Mouse (Mus musculus) embryonic facial prominence, embryonic 11.5 days (tissue): Measurements from ENCODE around the gene Pih1h3b. TPM values are rescaled to one million over a fixed set of nuclear protein-coding genes. Genes with fewer than 3 reads are reported as not detected.

Source experiments
- ATAC-seq: fragments of 200-750 bp; cut with Nextera tagmentation; replicated peaks from 2 replicates; pipeline ENCODE4 v1.8.0; 2017; ENCODE audit warnings: low read depth; ENCODE audit not compliant: insufficient number of reproducible peaks, low FRiP score, low TSS enrichment
- DNase-seq: peaks from one replicate; pipeline ENCODE4 v3.0.0-alpha.2; 2015; ENCODE audit warnings: low spot score
- H3K27ac ChIP-seq: fragments of 300-500 bp; sonication (generic); replicated peaks from 2 replicates; pipeline ENCODE4 v1.5.1; 2014; ENCODE audit warnings: mild to moderate bottlenecking, low read depth, low read length, control low read depth
- H3K27me3 ChIP-seq: fragments of 300-500 bp; sonication (generic); 2 replicates; pipeline ENCODE4 v1.6.1; 2014; ENCODE audit warnings: mild to moderate bottlenecking, low read length, moderate library complexity, mixed read lengths; ENCODE audit not compliant: control insufficient read depth, insufficient read depth
- H3K36me3 ChIP-seq: fragments of 300-500 bp; sonication (generic); replicated peaks from 2 replicates; pipeline ENCODE4 v1.6.1; 2014; ENCODE audit warnings: low read depth, mild to moderate bottlenecking, low read length, moderate library complexity, mixed read lengths; ENCODE audit not compliant: control insufficient read depth, insufficient read depth
- H3K4me1 ChIP-seq: fragments of 300-500 bp; sonication (generic); 2 replicates; pipeline ENCODE4 v1.6.1; 2014; ENCODE audit warnings: low read length, mixed read lengths; ENCODE audit not compliant: control insufficient read depth, insufficient read depth
- H3K4me2 ChIP-seq: fragments of 300-500 bp; sonication (generic); 2 replicates; pipeline ENCODE4 v1.6.1; 2014; ENCODE audit warnings: low read depth, mild to moderate bottlenecking, control low read depth, low read length, moderate library complexity
- H3K4me3 ChIP-seq: fragments of 300-500 bp; sonication (generic); 2 replicates; pipeline ENCODE4 v1.5.1; 2014; ENCODE audit warnings: low read depth, low read length, control low read depth
- H3K9ac ChIP-seq: fragments of 300-500 bp; sonication (generic); replicated peaks from 2 replicates; pipeline ENCODE4 v1.6.1; 2014; ENCODE audit warnings: mild to moderate bottlenecking, control low read depth, low read length
- H3K9me3 ChIP-seq: fragments of 300-500 bp; sonication (generic); replicated peaks from 2 replicates; pipeline ENCODE4 v1.6.1; 2016; ENCODE audit warnings: mild to moderate bottlenecking, low read length, inconsistent platforms, mixed read lengths; ENCODE audit not compliant: control insufficient read depth
- WGBS: fragments of 180-500 bp; shearing (Covaris S2); extraction: QIAGEN DNeasy Blood & Tissue Kit; methylation state at CpG from one replicate; pipeline ENCODE4 v1.1.7; 2014; 5-methylcytosine and 5-hydroxymethylcytosine counted together
- polyA plus RNA-seq: library from polyadenylated mRNA; unstranded; fragments of >200 nt; fragmentation: Nextera tagmentation; extraction: Ambion mirVana; gene quantifications from 2 replicates; pipeline ENCODE4 v1.2.1, GENCODE M21; 2014

Pih1h3b gene
- polyA plus RNA-seq, result not detected in 2 replicates

DNA sequence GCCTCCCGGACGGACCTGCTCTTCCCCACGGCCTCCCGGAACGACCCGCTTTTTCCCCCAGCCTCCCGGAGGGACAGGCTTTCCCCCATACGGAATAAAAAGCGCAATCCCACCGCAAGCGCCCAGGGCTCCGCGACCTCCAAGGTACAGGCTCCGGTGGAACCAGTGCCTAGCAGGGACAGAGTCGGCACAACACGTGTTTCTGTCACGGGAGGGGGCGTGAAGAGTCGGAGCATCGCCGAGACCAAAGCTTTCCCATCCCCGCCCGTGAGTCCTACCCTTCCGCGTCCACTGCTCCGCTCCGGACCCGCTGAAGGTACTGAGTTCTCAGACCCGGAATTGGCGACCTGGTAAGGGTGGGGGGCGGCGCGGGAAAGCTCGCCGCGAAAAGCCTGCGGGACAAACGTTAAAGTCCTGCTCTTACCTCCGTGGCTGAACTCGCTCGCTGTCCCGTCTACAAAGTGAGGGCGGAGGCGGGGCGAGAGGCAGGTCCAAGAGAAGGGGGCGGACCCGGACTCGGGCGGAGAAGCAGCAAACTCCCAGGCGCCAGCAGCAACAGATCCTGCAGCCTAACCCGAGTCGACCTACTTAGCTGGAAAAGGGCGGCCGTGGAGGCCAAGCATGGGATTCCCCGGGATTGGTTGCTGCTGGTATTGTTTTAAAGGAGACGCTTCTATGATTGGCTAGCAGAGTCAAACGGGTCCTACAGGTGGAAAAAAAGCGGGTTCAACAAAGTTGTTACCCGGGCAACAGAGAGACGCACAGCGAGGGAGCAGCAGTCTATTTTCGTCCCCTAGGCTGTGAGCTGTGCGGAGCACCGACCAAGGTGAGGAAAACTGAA is at the start of gene Pih1h3b, which contains the start of gene Nup62cl:
Gene Pih1h3b, plus strand, starts transcription at position 745 of the 841 bp plus-strand sequence.
Gene Nup62cl, minus strand, starts transcription at position 578 of the 841 bp plus-strand sequence.
- peak within 1 kb of the TSS; percentile 32 for H3K4me3 ChIP-seq
- H3K9ac ChIP-seq, result no peak within 1 kb of the TSS
- DNase-seq, result peak; percentile 49
- H3K36me3 ChIP-seq, result no peaks in the 10 kb centered on the region
- ATAC-seq, result peak; percentile 72; the same call in 1 of the 2 replicates
- no peaks in the 10 kb centered on the region; the same call in 1 of the 2 replicates for H3K9me3 ChIP-seq
- peak within 1 kb of the TSS; percentile 45 for H3K4me2 ChIP-seq
- WGBS, result 22% methylated on average over 56 of the region's 64 CpGs
- no peak within 1 kb of the TSS for H3K27ac ChIP-seq
- no peaks in the 10 kb centered on the region for H3K4me1 ChIP-seq
- peaks cover 17% of the 10 kb centered on the region for H3K27me3 ChIP-seq

DNA sequence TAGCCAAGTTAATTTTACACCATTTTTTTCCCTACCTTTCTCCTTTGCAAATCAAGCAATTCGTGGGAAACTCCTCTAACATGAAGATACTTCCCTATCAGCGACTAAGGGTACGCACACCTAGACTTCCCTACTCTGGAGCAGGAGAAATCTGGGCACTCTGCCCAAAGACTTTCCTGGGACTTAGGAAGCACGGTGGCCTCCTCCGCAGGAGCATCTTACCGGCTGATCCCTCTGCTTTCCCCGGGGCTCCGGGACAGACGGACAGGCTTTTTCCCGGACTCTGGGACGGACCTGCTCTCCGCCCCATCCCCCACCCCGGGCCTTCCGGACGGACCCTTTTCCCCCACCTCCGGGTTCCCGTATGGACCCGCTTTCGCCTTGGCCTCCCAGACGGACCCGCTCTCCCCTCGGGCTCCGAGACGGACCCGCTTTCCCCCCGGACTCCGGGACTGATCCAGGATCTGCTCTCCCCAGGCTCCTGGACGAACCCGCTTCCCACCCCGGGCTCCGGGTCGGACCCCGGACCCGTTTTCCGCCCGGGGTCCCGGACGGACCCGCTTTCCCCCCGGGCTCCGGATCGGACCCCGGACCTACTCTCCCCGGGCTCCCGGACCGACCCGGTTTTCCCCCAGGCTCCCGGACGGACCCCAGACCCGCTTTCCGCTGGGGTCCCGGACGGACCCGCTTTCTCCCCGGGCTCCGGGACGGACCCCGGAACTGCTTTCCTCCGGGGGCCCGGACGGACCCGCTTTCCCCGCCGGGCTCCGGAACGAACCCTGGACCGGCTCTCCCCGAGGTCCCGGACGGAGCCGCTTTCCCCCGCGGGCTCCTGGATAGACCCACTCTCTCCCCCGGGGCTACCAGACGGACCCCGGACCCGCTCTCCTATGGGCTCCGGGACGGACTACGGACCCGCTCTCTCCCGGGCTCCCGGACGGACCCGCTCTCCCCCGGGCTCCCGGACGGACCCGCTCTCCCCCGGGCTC is 1.5 kb upstream of the Pih1h3b start:
- Histone ChIP-seq H3K36me3 (no peaks in the 10 kb centered on the region), H3K4me3 (peak overlapping the region; percentile 32), H3K4me2 (peak overlapping the region; percentile 45), H3K9me3 (no peaks in the 10 kb centered on the region; the same call in 1 of the 2 replicates), H3K9ac (no peak overlapping the region), H3K4me1 (no peaks in the 10 kb centered on the region), H3K27ac (no peak overlapping the region), H3K27me3 (peaks cover 17% of the 10 kb centered on the region)
- ATAC-seq, result no peak
- DNase-seq, result peak; percentile 3
- WGBS, result 14% methylated on average over 74 of the region's 90 CpGs

DNA sequence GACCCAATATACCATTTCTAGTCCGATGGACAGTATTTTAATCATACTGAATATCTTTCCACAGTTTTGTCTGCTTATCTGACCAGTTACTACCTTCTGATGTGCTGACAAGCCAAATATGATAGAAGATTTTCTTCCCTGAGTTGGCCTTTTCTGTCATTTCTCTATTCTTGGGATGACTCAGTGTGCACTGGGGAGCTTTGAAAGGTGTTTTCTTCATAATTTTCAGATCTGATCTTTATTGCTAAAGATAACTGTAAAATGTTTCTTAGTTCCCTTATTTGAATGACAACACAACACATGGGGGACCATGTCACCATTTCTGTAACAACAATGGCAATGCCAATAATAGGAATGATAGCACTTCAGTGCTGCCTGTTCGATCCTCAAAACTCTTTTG is 19.9 kb downstream of the Pih1h3b start:
- DNase-seq (no peak), ATAC-seq (no peak)
- Histone ChIP-seq H3K9ac (no peak overlapping the region), H3K4me3 (no peak overlapping the region), H3K4me1 (no peaks in the 10 kb centered on the region), H3K27me3 (no peaks in the 10 kb centered on the region), H3K36me3 (no peaks in the 10 kb centered on the region), H3K27ac (no peak overlapping the region), H3K4me2 (no peak overlapping the region), H3K9me3 (no peaks in the 10 kb centered on the region)
- 94% methylated on average over 2 of the region's 2 CpGs for WGBS

DNA sequence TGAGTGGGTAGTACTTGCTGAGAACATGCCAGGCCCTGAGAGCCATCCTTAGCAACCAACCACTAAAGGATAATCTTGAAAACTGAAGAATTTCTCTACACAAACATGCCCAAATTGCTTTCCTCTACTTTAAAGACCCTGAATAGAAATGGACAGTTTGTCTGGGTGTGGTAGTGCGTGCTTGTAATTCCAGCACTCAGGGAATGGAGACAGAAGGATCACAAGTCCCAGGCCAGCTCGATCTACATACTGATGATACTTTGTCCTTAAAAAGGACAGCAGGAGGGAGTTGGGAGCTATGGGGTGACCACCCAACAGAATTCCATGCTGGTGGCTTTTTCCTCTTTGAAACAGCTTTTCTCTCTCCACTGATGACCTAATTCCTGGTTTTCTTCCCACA is 31.4 kb downstream of the Pih1h3b start:
- no peak overlapping the region for H3K4me3 ChIP-seq
- no peaks in the 10 kb centered on the region for H3K9me3 ChIP-seq
- WGBS, result 78% methylated on average over 2 of the region's 2 CpGs
- H3K9ac ChIP-seq, result no peak overlapping the region
- DNase-seq (no peak), ATAC-seq (no peak)
- no peak overlapping the region for H3K4me2 ChIP-seq
- no peak overlapping the region for H3K27ac ChIP-seq
- H3K36me3 ChIP-seq, result no peaks in the 10 kb centered on the region
- H3K4me1 ChIP-seq, result no peaks in the 10 kb centered on the region
- H3K27me3 ChIP-seq, result no peaks in the 10 kb centered on the region

Other genes with a start within 250 kb of the Pih1h3b start
- gene Morc4, start 191.2 kb upstream of the Pih1h3b start, polyA plus RNA-seq, result 10.9 and 13.4 TPM in 2 replicates
- 7.9 and 9.6 TPM in 2 replicates for gene Rbm41, start 64.3 kb upstream of the Pih1h3b start, polyA plus RNA-seq
- gene Nup62cl, start 167 bp upstream of the Pih1h3b start, polyA plus RNA-seq, result 2.3 and 2.6 TPM in 2 replicates